Mouse (Mus musculus) left cerebral cortex, adult 8-10 months (tissue): ENCODE measurements around the gene Bag3. TPM values are rescaled to one million over a fixed set of nuclear protein-coding genes. Genes with fewer than 3 reads are reported as not detected.

Experiments
- DNase-seq, 2 experiments: peaks; one replicate each; pipeline ENCODE4 v3.0.0; 2022; ENCODE audit warnings: low spot score in 2 of 2
- total RNA-seq, 4 experiments: library from RNA; stranded (reverse); gene quantifications; 2 replicates each; pipeline ENCODE4 v1.2.4; 2022

Gene Bag3
- total RNA-seq, 4 experiments from 2014 or later, result 8.2 to 10.2 (median 9.3) TPM

DNA sequence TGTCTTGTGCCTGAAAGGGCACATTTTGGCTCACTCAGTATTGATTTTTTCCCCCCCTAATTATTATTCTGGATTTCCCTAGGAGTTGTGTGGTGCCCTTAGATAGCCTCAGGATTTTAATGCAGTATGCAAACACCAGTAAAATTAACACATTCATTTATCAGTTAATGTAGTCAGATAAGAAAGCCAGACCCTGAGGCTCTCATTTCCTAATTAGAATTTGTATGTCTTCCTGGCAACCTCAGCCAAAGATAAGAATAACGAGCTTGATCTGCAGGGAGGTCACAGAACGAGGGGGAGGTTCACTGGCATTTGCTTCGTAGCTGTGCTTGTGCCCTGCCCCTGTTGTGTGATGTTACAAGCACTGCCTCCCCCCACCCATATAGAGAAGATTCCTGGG, 12.7 kb downstream of the Bag3 start:
- no peak for DNase-seq

DNA sequence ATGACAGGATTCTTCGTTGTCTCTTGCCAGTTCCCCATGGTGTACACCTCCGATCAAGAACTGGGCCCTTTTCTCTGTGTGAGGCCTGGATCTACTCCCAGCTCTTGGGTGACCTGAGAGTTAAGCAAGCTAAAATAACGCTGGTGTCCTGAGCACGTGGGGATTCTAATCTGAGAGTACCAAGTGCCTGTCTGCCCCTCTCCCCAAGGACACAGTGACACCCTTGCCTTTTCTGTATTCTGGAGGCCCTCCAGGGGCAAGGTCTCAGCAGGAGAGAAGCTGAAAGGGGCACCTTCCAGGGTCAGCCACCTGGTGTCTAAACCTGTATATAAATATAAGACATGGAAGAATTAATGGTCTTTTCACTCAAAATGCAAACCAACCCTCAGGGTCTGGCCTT, 14.3 kb downstream of the Bag3 start:
- DNase-seq, result no peak

DNA sequence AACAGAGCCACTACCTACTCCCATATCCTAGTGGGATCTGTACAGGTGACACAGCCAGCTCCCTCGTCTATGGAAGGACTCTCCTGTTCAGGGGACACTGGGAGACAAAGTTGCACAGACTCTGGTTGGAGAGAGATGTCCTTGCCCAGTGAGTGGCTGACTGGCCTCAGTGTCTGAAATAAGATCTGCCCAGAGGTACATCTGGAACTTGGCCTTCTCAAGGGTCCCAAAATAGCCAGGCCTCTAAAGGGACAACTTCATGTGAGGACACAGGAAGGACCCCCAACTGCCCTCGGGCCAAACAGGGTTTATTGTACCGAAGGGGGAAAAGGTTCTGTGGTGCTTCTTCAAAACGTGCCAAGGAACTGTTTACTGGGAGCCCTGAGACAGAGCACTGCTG, 14.8 kb downstream of the Bag3 start:
- no peak for DNase-seq

DNA sequence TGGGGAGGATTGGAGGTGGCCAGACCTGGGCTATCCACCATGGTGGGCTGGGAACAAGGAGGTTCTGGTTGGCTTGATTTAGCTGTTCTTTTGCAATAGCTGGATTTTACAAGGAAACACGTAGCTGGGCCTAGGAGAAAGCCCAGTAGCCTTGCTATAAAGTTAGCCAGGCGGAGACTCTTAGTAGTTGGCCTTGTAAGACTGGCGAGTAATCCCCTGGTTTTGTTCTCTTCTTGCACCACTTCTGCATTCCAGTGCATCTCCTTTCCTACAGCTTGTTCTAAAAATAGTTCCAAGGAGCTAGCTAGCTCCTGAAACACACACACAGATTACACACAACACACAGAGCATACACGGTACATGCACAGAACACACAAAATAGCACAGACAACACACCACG, 15.4 kb downstream of the Bag3 start:
- DNase-seq, result no peak

DNA sequence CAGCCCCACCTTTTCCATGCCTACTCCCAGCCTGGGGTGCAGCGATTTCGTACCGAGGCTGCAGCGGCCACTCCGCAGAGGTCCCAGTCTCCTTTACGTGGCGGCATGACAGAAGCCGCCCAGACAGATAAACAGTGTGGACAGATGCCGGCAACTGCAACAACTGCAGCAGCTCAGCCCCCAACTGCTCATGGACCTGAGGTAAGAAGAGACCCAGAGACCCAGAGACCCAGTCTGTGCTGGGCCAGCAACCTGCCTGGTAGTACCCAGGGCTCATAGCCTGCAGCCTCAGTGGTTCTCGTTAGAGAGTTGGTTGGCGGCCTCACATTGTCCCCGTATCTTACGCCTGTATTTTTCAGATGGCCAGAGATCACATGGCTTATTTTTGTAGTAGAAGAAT, 16.7 kb downstream of the Bag3 start:
- DNase-seq, result no peak

DNA sequence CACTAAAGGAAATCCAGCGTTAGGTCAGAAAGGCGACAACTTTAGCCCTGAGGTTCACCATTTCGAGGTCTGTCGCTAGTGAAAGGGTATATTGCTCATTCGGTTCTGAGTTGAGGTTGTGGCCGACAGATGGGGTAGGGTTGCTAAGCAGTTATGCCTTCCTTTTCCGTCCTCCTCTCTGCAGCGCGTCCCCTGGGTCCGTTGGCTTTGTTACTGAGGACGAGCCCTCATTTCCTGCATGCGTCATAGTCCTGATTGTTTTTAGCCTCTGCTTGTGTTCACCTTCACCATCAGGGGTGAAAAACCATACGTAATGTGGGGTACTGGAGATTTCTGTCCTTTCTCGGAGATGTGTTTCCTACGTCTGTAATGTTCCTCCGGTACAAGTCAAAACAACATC, 17.3 kb downstream of the Bag3 start:
- no peak for DNase-seq

DNA sequence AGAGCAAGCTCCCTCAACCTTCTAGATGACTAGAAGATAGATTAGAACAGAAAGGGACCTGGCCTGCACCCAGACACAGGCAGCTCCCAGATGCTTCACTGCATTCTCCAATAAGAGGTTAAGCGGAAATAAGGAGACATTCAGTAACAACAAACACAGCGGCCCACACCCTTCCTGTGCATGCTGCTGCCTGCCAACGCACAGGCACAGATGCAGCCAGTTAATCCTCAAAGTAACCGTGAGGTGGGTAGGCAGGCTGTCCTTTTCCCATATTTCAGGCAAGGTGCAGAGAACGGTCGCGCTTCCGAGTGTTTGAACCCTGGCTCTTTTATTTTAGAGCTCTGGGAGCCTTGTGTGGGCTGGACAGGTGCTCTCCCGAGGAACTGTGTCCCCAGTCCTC, 17.8 kb downstream of the Bag3 start:
- DNase-seq, result no peak

DNA sequence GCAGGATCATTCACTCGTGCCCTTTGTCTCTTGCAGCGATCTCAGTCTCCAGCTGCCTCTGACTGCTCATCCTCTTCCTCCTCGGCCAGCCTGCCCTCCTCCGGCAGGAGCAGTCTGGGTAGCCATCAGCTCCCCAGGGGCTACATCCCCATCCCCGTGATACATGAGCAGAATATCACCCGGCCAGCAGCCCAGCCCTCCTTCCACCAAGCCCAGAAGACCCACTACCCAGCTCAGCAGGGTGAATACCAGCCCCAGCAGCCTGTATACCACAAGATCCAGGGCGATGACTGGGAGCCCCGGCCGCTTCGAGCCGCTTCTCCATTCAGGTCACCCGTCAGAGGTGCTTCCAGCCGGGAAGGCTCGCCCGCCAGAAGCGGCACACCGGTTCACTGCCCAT, 18.4 kb downstream of the Bag3 start:
- no peak for DNase-seq

DNA sequence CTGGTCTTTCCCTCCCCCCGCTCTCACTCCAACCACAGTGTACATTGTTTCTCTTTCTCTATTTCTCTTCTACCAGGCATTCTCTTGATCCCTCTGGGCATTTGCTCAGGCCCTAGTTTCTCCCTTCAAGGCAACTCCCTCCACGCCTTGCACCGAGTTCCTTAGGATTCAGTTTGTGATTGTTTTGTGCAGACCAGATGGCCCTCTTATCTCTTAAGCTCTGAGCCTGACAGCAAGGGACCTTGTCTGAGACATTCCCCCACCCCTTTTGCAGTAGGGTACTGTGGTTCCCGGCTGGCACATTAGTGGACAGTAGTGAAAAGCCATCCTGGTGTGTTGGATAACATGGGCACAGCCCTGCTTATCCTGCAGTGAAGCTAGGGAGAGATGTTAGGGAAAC, 19.1 kb downstream of the Bag3 start:
- DNase-seq, result no peak

DNA sequence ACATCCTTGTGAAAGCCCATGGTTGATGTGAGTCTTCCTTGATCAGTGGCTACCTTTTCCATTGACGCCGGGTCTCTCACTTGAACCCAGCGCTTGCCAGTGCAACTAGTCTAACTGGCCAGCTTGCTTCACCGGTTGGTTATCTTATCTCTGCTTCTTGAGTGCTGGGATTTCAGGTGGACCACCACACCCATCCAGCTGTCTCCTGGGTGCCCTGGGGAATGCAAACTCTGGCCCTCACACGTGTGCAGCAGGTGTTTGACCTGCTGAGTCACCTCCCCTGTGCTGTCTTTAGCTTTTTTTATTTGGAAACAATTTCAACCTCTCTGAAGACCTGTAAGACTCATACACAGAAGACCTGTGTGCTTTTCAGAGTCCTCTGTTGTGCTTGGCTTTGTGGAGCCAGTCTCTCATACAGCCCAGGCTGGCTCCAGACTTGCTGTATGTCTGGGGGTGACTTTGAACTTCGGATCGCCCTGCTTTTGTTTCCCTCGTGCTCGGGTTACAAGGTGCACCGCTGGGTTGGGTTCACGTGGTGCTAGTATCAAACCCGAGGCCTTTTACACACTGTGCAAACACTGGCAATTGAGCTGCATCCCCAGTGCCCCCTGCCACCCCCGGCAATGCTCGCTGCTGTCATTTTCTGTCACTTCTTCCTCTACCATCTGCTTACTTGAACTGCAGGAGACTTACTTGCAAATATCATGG, 19.9 kb downstream of the Bag3 start:
- DNase-seq, result no peak

DNA sequence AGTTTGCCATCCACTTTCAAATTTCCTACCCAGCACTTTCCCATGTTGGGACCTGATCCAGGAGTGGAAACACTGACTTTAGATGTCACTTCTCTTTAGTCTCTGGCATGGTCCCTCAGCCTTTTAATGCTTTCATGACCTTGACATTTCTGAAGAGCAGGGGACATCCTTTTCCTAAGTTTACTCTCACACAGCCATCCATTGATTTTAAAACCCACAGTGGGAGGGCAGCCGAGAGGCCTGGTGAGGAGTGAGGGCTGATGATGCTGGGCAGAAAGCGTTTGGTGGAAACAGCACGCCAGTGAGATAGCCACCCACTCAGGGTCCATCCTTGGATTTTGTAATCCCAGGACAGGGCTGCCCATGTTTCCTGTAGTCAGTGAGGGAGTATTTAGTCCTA, 20.5 kb downstream of the Bag3 start:
- DNase-seq, result no peak

DNA sequence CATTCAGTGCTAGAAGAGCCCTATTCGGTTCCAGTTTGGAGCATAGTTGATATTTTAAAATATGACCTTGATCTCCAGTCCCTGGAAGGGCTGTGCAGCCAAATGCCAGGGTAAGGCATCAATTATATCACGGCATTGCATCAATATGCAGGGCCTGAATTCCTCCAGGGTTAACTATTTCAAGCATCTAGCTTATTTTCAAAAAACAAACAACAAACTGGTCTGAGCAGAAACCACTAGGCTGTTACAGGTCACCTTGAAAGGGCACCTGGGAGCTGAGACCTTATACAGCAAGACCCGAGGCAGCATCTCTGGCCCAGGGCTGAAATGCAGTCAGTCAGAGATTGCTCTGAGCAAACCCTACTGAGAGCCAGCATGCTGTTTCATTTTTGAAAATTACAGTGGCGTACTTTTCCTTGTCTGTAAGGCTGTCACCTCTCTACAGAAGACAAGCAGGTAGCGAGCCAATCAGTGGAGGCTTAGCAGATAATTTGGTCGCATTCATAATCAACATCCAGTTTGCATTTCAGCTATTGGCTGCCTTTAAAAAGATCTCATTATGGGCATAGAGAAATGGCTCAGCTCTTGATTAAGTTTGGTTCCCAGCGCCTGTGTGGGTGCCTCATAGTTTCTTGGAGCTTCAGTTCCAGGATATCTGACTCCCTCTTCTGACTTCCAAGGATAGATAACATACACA, 21.3 kb downstream of the Bag3 start:
- no peak for DNase-seq

DNA sequence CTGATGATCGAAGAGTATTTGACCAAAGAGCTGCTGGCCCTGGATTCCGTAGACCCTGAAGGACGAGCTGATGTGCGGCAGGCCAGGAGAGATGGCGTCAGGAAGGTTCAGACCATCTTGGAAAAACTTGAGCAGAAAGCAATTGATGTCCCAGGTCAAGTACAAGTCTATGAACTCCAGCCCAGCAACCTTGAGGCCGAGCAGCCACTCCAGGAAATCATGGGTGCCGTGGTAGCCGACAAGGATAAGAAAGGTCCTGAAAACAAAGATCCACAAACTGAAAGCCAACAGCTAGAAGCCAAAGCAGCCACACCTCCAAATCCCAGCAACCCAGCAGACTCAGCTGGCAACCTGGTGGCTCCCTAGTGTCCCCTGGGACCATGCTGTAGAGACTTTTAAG, 22.6 kb downstream of the Bag3 start:
- DNase-seq, result no peak

DNA sequence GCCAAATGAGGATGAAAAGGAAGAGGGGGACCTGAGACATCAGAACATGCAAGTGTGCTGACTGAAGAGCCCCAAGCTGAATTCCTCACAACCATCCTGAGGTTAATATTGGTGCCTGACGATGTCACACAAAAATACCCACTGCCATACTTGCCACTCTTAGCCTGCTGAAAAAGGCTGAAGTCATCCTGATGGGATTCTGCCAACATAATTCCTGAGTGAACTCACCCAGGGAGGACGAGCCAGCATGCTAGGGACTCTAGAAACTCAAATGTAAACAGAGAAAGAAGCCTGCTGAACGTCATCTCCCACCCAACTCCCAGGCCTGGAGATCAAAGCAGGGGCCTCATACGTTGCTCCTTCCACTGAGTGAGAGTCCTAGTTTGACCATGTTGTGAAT, 25.7 kb downstream of the Bag3 start:
- no peak for DNase-seq

DNA sequence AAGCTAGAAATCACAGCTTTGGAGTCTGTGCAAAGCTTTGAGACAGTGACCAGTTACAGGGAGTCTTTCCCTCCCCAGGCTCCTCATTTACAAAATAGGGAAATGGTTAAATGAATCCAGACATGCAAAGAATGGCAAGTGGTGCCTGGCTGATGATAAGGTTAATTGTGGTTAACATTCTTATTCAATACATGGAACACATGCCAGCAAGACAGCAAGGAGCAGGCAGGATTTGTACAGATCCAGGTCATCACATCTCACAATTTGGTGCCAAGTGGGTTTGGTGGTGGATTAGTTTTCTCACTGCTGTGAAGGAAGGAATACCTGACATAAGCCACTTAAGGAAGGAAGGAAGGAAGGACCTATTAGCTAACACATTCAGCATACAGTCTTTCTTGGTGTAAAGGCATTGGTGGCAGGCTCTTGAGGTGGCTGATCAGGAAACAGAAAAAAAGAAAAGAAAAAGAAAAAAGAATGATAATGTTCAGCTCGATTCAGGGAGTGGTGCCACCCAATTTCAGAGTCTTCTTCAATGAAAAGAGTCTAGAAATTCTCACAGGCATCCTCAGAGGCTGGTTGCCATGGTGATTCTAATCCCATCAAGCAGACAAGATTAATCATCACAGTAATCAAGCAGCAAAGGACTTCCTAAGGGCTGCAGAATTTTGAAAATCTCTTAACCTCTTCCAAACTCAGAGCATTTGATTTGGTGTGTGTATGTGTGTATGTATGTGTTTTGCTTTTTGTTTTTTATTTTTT, 27.1 kb downstream of the Bag3 start:
- DNase-seq, result no peak

DNA sequence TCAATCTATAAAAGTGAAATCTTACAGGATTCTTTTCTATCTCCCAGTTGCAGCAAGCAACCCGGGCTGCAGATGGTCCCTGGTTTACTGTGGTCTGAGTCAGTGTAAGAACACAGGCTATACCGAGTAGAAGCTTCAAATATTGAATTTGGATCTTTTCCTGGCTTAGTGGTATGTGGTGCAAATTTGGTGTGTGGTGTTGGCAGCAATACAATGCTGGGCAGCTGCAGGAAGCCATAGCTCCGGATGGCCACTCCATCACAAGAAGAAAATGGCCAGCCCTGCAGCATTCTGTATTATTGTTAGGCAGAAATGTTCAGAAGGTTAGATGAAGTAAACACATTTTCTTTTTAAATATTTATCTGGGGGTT, 27.7 kb downstream of the Bag3 start:
- DNase-seq, result no peak

DNA sequence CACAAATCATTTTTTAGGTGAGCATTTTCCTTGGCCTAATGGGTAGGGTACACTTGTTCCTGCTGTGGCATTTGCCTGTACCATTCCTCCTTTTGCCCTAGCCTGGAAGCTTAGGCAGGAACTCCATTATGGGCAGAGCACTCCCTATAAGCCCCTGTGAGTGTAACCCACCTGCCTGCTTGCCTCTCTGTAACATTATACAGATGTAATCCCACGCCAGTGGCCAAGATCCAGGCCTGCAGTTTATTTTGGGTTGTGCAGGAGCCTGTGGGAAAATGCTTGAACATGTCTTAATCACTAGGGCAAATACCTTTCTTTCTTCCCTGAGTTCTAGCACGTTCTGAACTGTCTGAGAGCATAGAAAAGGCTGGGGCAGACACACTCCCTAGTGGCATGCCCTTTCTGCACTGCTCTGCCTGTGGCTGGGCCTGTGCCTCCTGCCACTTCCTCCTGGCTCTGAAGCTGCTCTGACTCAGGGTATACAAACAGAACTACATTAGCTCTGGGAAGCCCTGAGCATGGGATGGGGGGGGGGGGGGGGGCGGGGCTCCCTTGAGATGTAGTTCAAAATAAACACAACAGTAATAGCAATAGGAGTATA, 29.8 kb downstream of the Bag3 start:
- no peak for DNase-seq

DNA sequence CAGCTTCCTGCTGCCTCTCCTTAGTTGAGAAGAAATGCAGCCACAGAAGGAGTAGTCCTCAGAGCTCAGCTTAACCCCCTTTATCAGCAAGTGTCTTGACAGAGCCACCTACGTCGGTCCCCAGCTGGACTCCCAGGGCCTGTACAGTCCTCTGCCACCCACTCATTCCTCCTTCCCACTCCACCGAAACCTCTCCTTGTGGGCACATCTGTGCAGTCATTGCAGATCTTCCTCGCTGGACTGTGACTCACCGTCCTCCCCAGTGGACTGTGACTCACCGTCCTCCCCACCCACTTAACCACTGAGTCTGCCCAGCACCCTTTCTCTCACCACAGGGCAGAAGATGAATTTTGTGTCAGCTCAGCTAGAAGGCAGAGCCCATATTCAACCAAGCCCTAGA, 31.1 kb downstream of the Bag3 start:
- DNase-seq, result peak in 1 of 2 experiments; percentile 82

DNA sequence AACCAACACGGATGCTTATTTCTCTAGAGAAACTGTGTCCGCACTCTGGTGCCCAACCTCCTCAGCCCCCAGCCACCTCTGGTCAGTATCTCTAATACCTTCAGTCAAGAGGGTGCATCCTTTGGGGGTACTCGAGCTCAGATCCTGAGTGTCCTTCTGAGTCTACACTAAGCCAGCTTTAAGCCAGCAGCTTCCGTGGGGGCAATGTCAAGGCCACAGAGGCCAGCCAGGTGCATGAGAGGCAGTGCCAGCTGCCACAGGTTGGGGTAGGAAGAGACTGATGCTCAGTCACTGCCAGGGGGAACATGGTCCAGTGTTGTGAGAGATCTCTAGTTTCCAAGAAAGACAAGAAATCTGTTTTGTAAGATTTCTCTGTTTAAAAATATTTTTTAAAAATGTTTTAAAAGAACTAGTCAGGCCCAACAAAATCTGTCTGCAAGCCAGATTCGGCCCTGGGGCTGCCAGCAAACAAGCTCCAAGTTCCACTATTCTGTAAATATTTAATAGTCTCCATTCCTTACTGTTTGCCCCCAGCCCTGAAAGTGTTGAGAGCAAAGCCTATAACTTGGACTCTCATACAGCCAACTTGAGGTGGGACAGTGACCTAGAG, 31.8 kb downstream of the Bag3 start:
- no peak for DNase-seq

DNA sequence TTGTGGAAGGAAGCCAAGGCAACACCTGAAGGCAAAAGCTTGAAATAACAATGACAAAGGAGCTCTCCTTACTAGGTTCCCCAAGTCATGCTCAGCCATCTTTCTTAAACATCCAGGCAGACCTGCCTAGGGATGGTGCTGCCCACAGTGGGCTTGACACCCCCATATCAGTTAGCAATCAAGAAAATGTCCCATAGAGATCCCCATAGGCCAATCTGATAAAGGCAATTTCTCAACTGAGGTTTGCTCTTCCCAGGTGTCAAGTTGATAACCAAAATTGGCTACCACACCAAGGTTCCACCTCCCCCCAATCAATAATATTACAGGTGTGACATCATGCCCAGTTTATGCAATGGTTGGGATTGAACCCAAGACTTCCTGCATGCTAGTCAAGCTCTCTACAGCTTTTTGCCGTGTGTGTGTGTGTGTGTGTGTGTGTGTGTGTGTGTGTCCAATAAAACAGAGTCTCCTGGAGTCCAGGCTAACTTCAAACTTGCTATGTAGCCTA, 33.6 kb downstream of the Bag3 start:
- DNase-seq, result no peak

DNA sequence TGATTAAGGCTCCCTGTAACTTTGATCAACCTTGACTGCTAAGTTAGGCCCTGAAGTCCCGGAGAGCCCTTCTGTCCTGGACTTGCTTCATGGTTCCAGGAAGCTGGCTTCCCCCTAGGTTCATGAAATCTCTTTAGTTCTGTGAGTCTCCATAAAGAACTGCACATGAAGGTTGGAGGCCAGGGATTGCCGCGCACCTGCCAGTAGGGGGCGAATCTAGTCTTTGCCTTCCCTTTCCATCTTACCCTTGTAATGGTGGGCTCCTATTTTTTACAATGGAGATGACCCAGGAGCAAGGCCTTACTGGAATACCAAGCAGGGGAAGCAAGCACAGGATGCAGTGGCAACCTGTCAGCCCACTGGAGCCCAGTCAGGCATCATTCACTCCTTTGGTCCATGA, 40.0 kb downstream of the Bag3 start:
- no peak for DNase-seq

DNA sequence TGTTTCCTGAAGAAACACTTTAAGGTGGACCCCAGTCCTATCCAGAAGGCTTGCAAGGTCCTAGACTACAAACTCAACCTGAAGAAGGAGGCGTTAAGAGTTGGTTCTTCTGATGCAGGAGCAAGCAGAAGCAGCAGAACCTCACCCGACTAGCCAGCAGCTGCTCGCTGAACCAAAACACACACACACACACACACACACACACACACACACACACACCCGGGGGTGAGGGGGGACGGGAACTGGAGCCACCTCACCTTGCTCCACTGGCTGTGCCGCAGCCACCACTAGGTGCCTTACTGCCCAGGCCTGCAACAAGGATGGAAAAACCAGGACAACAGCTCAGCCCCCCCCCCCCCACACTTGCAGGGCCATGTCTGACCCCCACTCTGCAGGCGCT, 42.9 kb downstream of the Bag3 start:
- DNase-seq, result no peak
